In the genomic region with DNA sequence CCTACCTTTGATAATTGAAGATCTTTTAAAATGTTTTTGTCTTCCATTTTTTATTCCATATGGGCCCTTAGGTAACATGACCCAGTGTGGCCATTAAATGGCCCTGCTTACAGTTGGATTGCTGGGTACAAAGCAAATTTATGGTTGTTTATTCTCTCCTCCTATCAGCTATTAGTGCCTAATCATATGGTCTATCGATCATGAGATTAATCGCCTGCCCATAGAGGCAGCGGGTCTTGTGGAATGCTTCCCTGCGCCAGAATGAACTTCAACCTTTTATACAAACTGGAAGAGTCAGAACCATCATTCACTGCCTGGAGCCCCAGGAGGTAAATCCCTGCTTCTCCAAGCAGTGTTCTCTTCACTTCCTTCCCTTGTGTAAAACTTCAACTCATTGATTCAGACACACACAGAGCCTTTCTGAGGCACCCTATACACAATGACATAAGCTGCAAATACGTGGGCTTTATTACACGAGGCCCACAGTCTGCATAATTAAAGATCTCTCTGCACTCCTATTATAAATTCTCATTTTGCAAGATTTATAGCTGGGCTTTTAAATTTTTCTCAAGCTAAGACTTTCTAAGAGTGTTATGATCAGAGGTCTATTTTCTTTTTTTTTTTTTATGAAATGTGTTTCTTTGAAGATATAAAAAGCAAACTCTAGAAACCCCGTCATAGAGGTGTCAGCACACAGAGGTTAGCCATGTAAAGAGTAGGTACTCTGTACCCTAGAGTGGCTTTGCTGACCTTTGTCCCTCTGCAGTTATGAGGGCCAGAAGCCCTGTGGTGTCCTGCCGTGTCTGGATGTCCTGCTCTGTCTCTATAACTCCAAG, we compare ENCODE assay signal across 11 mouse cellular contexts.
A peak's percentile ranks its signal among the peaks of the same experiment; 100 is the strongest.
DNase-seq lines count a peak whose midpoint lies in the region; ATAC-seq and TF ChIP-seq lines count a peak whose summit lies in the region.
"Had no signal": no experiment of that assay in that cellular context is flagged by ENCODE, and none has a peak within 500 bp of the region (broad histone marks: within the 10 kb centered on the region; RNA-seq: fewer than 3 reads in every experiment).

No protein-coding gene starts in this region.

- peaks cover 49% of the 10 kb centered on the region for H3K36me3 ChIP-seq in heart, adult 2 months (ENCODE audit: control insufficient read depth, insufficient read depth, low read length)
- H3K36me3 ChIP-seq in kidney, postnatal 0 days (ENCODE audit: insufficient read depth, low read length): no peaks in the 10 kb centered on the region
- H3K36me3 ChIP-seq: embryonic facial prominence, embryonic 13.5 days had no signal

- peak; percentile 59; the same call in 1 of the 2 replicates for ATAC-seq in kidney, postnatal 0 days (replicated peaks; ENCODE audit: low FRiP score, low read depth)

- TF ChIP-seq EP300 in heart, adult 2 months (IDR thresholded peaks at IDR 0.05; ENCODE audit: insufficient read depth, low read depth, low read length): no peak

- H3K27ac ChIP-seq in heart, adult 2 months: peak overlapping the region; percentile 19
- H3K27ac ChIP-seq in kidney, postnatal 0 days: 0 out of 2 replicates have a peak overlapping the region, but pooled peaks have one; percentile 58
- H3K27ac ChIP-seq: stomach, postnatal 0 days had no signal

- no peak for TF ChIP-seq POLR2A in heart, adult 2 months (IDR thresholded peaks at IDR 0.05; ENCODE audit: insufficient read depth, low read depth, low read length)

- no peaks in the 10 kb centered on the region for H3K27me3 ChIP-seq in heart, adult 2 months (ENCODE audit: control insufficient read depth, insufficient read depth, low read length)
- no peaks in the 10 kb centered on the region for H3K27me3 ChIP-seq in kidney, postnatal 0 days (ENCODE audit: insufficient read depth, low read length)
- H3K27me3 ChIP-seq: embryonic facial prominence, embryonic 13.5 days had no signal

- H3K4me2 ChIP-seq in kidney, postnatal 0 days (ENCODE audit: low read length): no peak overlapping the region
- H3K4me2 ChIP-seq: embryonic facial prominence, embryonic 13.5 days had no signal

- H3K79me2 ChIP-seq in heart, adult 2 months (replicated peaks; ENCODE audit: control insufficient read depth, insufficient read depth, low read length): peaks cover 9% of the 10 kb centered on the region

- H3K9me3 ChIP-seq in kidney, postnatal 0 days (replicated peaks; ENCODE audit: low read length): no peaks in the 10 kb centered on the region
- H3K9me3 ChIP-seq: embryonic facial prominence, embryonic 13.5 days had no signal

- intact Hi-C loops in heart, adult 2 months (cut with DNase I): no loop called here
- intact Hi-C loops in heart, postnatal 36 days (cut with DNase I): no loop called here

- WGBS in heart, adult 2 months: 79% methylated on average over 8 of the region's 8 CpGs
- WGBS in kidney, postnatal 0 days: 29% methylated on average over 8 of the region's 8 CpGs

- no peak for TF ChIP-seq CTCF in heart, adult 2 months (IDR thresholded peaks at IDR 0.05)
- no peak for TF ChIP-seq CTCF in kidney, postnatal 0 days (IDR thresholded peaks at IDR 0.05; ENCODE audit: low read depth)

- no peak overlapping the region for H3K4me3 ChIP-seq in heart, adult 2 months
- no peak overlapping the region for H3K4me3 ChIP-seq in kidney, postnatal 0 days (replicated peaks; ENCODE audit: low read depth, low read length)
- H3K4me3 ChIP-seq: embryonic facial prominence, embryonic 13.5 days had no signal

- H3K9ac ChIP-seq in heart, adult 2 months (ENCODE audit: low read depth, low read length): peak overlapping the region; percentile 34; the same call in 1 of the 2 replicates
- no peak overlapping the region for H3K9ac ChIP-seq in kidney, postnatal 0 days (ENCODE audit: low read depth, low read length)
- H3K9ac ChIP-seq: embryonic facial prominence, embryonic 13.5 days had no signal

- no peak for DNase-seq in heart, adult 2 months
- DNase-seq in heart, postnatal 36 days: no peak
- DNase-seq in retina, embryonic 14.5 days (ENCODE audit: low spot score): peak; percentile 45
- no peak for DNase-seq in retina, postnatal 1 day
- peak; percentile 39 for DNase-seq in kidney, postnatal 0 days (ENCODE audit: low spot score)
- no peak for DNase-seq in T-cell, adult 2 months (ENCODE audit: low spot score)
- no peak for DNase-seq in spleen, postnatal 36 days (ENCODE audit: low spot score in 2 of 2)
- no peak for DNase-seq in lung, postnatal 10 days
- DNase-seq: left cerebral cortex, postnatal 4 days had no signal

- H3K4me1 ChIP-seq in heart, adult 2 months (ENCODE audit: control insufficient read depth, insufficient read depth, low read length): peaks cover 26% of the 10 kb centered on the region
- peaks cover 17% of the 10 kb centered on the region for H3K4me1 ChIP-seq in kidney, postnatal 0 days (replicated peaks; ENCODE audit: insufficient read depth, low read length)

Comparison
In these comparisons a context has a peak if more than half of its experiments do, and no peak if none do; other contexts are left out.
1. DNase-seq: peak in retina, embryonic 14.5 days (single experiment) and kidney, postnatal 0 days (single experiment); none in heart, adult 2 months (0 of 2), heart, postnatal 36 days (0 of 2), retina, postnatal 1 day (single experiment), T-cell, adult 2 months (single experiment), spleen, postnatal 36 days (0 of 2) and lung, postnatal 10 days (single experiment).